Mouse (Mus musculus) frontal cortex, postnatal 36 days (tissue): ENCODE results near the gene Cyp2b10.
"Not testable (repeated sequence)": the region's sequence is repeated elsewhere in the genome, so short reads cannot be mapped to it uniquely, and the experiment has no call there.

ENCODE experiments used
- DNase-seq, 2 experiments: peaks; one replicate each; pipeline ENCODE4 v3.0.0; 2022; ENCODE audit warnings: low spot score in 2 of 2

The Cyp2b10 gene

DNA sequence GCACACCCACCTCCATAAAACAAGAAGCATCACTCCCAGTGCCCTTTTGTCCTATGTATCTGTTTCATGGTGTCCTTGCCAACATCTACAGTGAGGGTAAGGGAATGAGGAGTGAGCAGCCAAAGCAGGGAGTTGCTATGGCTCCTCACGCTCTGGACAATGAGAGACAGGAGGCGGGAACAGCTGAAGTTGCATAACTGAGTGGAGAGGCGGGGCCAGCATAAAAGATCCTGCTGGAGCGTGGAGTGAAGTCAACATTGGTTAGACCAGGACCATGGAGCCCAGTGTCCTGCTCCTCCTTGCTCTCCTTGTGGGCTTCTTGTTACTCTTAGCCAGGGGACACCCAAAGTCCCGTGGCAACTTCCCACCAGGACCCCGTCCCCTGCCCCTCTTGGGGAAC is at the start of gene Cyp2b10:
TSS of gene Cyp2b10 (plus strand) at position 210 of the 400 bp plus-strand sequence.
- DNase-seq, result no peak

DNA sequence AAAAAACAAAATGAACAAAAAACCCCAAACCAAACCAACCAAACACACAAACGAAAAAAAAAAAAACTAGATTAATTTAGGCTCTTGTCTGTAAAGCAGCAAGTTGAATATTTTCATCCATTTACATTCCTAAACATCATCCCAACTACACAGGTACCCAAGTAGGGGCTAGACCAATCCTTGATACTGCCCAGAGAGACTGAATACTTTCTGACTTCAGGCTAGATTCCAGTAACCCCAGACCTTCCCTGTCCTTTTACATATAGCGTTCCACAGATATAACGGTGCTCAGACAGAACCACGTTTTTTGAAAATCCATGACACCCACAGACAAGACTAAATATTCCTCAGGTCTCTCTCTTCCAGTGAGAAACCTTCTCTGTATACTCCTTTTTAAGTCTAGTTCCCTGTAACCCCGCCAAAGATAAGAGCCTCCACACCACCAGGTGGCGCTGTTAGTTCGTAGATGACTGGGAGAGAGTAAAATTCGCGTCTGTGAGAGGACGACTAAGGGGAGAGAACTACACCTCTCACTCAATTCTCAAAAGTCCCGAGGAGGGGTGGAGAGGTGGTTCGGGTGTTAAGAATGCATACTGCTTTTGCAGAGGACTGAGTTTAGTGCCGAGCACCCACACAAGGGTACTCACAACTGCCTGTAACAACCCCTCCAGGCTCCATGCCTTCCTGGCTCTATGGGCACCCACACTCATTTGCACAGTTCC is 49.5 kb upstream of the Cyp2b10 start:
- DNase-seq, result peak; percentile 85 to 88

DNA sequence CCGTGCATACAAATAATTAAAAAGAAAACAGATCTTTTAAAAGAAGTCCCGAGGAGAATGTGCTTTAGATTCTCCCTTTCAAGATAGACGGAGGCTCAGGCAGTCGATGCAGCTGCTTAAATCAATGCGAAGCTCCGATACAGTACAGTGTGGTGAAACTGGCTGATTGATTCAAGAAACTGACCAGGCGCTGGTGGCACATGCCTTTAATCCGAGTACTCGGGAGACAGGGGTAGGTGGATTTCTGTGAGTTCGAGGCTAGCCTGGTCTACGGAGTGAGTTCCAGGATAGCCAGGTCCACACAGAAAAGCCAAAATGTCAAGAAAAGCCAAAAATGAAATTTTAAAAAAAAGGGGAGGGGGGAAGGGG is 49.0 kb upstream of the Cyp2b10 start:
- DNase-seq, result no peak

DNA sequence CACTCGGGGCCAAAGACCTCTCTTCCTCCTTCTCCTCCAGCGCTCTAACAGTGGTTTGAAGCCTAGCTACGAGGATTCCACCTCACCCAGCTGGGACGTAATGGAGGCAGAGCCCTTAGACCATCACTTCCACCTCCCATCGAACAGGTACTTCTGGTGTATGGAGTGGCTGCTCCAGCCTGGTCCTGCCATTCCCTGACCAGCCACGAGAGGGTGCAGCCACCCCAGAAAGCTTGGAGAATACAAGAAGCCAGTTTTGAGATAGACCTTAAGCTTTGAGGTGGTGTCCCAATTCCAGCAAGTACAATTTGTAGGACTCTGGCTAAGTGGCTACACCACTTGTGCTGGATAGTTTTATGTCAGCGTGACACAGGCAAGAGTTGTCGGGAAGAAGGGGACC is 42.3 kb upstream of the Cyp2b10 start:
- peak; percentile 53 to 56 for DNase-seq

DNA sequence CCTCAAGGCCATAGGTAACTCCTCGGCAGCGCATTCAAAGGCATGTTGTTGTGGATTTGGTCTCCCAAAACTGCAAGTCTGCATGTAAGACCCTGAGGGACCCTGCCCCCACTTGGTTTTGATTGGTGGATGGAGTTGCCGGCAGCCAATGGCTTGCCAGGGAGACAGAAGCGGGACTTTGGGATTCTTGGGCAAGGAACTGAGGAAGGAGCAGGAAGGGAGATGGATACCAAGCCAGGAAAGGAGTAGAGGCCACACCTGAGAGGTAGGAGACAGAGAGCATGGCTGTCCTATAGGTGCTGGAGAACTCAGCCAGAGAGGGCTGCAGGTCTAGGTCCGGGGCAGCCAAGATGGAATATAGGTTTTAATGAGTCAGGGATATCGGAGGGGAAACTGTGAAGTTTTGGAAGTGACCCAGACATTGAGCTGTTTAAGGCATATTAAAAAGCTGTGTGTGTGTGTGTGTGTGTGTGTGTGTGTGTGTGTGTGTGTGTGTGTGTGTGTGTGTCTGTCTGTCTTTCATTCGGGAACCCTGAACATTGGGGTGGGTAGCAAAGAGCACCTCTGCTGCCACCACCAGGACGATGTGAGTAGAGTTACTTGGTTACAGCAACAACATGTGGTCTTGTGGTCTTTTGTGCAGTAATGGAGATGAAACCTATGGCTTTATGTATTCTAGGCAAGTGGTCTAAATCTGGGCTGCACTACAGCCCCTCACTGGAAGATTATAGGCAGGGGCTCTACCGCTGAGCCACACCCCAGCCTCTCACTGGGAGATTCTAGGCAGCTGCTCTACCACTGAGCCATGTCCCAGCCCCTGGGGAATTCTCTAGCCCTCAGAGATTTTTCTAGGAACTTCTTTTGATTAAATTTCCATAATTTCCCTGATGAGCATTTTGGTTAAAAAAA is 37.2 kb upstream of the Cyp2b10 start:
- DNase-seq, result no peak

DNA sequence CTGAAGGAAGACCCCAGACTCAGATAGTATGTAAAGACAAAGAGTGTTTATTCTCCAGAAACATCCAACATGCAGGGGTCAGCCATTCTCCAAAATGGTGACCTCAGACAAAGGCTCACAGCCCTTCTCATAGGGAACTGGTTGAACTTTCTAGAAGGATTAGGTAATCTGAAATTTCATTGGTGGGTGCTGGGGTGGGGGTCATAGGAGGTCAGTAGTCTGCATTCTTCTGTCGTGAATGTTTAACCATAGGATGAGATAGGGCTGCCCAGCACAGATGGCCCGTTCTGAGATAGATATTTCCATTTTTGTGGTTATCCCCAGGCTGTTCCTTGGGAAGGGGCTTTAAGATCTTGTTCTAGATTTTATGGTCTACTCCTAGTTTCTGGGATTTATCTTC is 35.1 kb upstream of the Cyp2b10 start:
- no peak for DNase-seq

DNA sequence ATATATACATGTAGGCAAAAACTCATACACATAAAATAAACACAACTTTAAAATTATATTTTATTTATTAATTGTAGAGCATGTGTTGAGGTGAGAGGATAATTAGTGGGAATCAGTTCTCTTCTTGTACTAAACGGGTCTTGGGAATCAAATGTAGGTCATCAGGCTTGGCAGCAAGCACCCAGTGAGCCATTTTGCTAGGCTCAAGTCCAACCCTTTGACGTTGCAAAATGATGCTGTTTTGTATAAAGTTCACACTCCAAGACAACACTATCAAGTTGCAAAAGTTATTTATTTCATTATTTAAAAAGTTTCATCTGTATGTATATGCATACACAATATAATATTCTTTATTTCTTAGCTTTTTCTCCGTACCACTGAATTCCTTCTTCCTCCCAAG is 33.7 kb upstream of the Cyp2b10 start:
- no peak for DNase-seq

DNA sequence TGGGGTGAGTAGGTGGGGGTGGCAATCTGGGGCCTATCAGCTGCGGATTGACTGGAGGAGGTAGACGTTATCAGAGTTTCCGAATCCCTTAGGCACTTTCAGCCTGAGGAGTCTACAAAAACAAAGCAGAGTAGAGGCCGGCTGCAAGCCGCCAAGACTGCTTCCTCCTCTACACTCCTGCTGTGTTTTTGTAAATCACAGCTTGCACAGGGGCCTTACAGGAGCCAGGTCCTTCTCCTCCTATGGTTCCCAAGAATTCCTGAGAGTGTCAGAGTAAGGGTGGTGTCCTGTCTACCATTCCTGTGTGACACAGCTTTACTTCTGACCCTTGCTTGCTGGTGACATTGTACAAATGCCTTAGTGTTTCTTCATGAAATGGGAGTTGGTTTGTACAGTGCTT is 32.6 kb upstream of the Cyp2b10 start:
- no peak for DNase-seq

DNA sequence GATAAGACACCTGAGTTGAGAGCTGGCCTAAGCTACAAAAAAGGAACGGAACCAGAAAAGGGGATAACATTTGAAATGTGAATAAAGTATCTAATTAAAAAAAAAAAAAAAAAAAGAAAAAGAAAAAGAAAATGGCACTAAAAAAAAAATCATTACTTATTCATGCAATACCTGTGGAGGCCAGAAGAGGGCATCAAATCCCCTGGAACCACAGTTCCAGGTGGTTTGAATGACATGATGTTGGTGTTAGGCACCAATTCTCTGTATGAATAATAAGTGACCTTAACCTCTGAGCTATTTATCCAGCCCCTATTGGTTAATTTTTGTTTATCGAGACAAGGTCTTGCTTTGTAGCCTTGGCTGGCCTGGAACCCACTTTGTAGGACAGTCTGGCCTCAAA is 27.6 kb upstream of the Cyp2b10 start:
- DNase-seq, result no peak

DNA sequence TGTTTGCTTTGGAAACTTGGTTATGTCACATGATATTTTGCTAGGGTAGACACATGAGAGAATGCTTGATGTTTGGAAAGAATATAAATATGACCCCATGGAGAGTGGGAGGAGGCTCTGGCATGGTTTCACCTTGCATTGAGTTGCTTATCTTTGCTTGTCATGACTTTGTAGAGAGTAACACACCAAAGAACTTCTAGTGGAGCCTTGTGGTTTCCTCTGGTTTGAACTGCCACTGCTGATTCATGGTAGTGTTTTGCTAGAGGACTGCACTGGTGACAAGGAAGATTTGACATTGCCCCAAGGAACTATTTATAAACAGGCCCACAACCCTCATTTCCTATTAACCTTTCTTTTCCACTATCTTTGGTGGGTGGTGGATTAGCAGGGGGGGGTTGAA is 24.8 kb upstream of the Cyp2b10 start:
- no peak for DNase-seq

DNA sequence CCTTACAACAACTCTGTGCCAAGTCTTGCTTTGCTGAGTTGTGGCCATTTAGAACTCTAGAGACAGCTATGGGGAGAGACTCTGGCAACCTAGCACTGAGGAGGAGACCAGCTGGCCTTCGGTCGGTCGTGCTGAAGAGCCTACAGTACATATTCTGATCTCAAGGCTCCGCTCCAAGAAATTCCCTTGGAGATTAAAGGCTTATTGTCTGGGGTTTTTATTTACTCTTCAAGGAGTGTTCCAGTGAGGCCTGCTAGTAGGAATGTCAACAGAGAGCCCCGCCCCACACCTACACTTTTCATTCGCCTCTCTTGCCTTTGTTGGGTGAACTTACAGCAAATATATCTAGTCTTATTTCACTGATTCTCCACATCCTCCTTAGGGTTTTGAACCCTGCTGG is 18.7 kb upstream of the Cyp2b10 start:
- DNase-seq, result no peak

DNA sequence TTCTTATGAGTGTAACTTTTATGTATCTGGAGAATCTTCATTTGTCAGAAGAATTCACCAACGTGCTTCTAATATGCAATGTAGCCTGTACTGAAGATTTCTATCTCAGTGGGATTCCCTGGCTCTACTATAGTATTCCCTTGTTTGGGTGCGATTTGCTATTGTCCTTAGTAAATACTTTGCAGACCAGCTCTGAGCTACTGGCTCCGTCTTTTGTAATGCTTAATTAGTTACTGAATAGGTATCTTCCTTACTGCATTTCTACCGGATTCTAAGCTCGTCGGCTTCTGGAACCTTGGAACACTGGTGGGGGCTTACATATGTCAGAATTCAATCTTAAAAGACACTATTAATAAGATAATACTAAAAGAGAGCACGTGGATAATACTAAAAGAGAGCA is 16.7 kb upstream of the Cyp2b10 start:
- DNase-seq, result not testable (repeated sequence)

DNA sequence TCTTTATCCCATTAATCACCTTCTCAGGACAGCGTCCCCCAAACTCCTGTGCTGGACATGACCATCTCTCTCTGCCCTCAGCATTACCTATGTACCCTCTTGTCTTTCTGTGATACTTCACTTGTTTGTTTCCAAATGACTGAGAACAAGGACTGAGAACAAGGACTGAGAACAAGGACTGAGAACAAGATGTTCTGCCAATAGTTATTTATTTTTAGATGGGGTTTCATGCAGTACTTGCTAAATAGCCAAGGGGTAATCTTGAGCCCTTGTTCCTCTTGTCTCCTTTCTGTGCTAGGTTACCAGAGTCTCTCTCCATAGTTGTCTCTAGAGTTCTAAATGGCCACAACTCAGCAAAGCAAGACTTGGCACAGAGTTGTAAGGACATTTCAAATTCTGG is 13.1 kb upstream of the Cyp2b10 start:
- DNase-seq, result no peak

DNA sequence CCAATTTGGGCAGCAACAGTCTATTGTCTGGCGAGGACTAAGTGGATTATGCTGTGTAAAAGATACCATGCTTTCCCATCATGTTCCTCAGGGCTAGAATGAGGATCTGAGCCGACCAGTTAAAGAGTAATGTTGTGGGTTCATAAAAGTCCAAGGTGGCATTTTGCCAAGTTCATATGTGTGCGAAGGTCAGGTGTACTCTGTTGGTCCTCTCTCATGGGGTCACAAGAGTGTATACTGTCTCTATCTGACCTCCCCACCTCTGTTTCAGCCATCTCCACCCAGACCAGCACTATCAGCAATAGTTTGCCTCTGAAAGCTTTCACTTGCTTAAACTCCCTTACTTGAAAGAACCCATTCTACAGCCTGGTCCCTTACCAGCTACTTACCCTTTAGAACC is 9.7 kb upstream of the Cyp2b10 start:
- no peak for DNase-seq

DNA sequence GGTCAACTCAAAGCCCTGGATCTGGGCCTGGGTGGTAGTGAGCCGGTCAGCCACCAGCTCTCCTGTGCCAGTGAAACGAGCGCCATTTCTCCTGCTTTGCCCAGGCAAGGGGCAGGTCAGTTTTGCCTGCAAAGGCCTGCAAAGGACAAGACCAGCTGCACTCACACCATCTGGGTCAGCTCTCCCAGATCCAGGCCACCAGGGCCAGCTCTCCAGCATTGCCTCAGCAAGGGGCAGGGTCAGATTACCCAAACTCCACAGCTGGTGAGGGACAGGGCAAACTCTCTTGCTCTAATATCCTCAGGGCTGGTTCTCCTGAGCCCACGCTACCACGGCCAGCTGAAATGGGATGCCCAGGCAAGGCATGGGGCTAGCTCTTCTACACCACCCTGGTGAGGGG is 4.3 kb upstream of the Cyp2b10 start:
- no peak for DNase-seq

DNA sequence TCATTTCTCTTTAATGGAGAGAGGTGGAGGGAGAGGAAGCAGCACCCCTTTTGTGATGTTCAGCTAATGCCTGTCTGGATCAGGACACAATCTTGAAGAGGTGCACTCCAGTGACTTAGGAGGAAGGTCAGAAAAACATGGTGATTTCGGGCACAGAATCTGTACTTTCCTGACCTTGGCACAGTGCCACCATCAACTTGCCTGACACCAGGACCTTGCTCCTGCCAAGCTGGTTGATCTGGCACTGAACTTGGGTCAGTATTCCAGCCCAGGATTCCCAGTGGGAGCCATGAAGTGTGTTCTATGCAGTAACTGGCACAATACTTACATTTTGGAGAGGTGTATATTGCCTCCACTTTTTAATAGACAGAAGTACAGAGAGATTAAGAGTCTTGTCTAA is 2.3 kb upstream of the Cyp2b10 start:
- no peak for DNase-seq

DNA sequence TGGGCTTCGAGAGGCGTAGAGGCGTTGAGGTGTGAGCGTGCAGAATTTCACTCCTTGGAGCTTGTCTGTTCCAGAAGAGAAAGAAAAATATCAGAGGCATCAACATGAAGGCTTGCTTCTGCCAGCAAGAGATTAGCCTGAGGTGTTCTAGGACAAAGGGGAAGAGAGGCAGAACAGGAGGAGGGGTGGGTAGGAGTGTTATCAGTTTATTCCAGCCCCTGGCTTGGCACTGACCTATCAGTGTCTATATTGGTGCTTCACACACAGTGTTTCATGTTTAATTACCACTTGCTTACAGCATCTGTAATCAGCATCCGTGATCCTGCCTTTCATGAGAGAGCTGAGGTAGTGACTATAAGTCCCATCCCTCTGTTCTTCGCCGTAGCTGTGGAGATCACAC is 644 bp downstream of the Cyp2b10 start:
- DNase-seq, result no peak

DNA sequence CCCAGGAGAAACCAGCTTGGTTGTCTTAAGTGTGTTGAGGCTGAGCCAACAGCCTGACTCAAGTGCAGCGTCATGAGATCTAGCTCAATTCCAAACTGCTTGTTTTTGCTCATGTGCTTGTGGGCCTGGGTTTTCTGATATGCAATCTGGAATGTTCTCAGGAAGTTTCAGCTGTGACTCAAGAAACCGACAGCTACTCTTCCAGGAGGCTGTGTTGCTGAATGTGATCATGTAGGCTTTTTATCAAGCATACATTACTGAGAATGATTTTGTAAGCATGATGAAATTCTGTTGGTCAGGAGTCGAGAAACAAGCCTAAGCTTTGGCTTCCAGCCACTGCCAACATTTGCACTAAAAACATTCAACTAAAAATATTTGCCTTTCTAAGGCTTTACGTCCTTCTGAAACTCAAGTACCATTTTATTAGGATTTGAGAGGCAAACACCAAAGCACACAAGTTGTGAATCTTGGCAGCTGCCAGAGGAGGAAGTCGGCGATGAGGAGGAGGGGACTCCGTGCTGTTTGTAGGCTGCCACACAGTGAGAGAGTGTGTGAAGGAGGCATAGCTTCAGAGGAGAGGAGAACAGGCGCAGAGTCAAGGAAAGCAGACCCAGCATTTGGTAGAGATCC is 4.8 kb downstream of the Cyp2b10 start:
- DNase-seq, result peak; percentile 1 to 2

DNA sequence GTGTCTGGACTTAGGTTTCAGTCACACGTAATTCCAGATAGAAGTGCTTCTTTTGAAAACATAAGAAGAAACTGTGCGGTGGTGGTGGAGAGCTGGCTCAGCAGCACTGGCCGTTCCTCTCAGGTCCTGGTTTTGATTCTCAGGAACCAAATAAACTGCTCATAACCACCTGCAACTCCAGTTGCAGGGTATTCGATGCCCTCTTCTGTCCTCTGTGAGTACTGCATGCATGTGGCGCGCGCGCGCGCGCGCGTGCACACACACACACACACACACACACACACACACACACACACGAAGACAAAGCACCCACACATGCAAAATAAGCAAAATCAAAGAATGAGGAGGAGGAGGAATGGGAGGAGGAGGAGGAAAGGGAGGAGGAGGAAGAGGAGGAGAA is 5.7 kb downstream of the Cyp2b10 start:
- DNase-seq, result no peak

DNA sequence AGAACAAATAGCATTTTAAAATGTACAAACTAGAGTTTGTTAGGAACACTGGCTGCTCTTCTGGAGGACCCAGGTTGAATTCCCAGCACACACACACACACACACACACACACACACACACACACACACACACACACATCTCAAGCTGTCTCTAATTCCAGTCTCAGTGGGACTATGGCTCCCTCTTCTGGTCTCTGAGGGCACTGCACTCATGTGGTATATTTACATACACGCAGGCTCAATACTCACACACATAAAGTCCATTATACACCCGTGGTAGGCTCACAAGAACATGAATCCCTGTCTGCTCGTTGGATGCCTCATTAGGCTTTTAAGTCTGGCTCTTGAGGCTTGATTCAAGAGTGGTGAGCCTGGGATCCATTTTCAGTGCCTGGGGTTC is 6.6 kb downstream of the Cyp2b10 start:
- DNase-seq, result no peak

DNA sequence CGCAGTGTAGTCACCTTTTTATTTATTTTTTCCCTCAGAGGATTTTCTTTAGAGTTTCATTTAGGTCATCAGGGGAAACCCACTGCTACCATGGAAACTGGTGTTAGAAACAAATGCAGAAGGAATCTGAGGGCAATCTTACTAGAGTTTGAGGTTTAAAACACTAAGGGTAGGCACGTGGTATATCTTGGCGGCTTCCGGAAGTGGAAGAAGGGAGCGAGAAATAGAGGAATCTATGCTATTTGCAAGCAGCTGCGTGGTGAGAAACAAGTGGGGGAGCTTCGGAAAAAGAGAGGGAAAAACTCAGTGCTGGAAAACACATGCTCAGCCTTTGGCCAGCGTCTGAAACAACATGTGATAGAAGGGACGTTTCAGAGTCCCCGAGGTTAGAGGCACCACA is 7.1 kb downstream of the Cyp2b10 start:
- DNase-seq, result no peak

DNA sequence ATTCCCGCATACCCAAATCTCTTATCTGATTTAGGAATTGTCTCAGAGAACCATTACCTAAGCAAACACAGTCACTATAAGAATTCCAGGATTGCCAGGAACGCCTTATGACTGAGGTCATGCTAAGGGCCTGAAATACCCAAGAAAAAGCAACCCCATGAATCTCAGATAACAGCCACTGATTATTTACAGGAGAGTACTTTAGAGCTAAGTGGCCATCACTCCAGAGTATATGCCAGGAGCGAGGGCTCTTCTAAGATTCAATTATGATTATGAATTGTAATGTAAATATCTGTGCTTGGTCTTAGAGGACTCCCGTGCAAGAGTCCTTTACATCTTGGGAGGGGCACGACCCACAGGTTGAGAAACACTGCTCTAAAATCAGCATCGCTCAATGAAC is 10.0 kb downstream of the Cyp2b10 start:
- no peak for DNase-seq

DNA sequence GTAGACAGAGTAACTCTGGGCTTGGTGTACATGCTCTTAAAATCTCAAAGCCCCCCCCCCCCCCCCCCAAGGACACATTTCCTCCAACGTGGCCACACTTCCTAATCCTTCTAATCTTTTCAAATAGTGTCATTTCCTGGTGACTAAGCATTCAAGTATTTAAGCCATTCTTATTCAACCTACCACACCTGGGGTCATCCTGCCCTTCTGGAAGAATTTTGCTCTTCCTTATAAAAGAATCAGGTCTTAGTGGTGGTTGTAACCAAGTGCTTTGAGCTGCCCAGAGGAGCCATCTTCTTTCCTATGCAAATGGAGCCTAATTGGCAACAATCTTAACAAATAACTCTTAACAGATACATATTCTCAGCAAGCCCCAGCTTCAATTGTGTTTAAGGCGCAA is 12.6 kb downstream of the Cyp2b10 start:
- DNase-seq, result no peak
